Mouse (Mus musculus) hindbrain, embryonic 10.5 days (tissue): Measurements from ENCODE around the gene Pcnx. TPM values are rescaled to one million over a fixed set of nuclear protein-coding genes. Genes with fewer than 3 reads are reported as not detected.

ENCODE experiments used
- DNase-seq: peaks from one replicate; pipeline ENCODE4 v3.0.0-alpha.2; 2017; ENCODE audit warnings: low spot score
- H3K27ac ChIP-seq: fragments of 300-500 bp; sonication (generic); 2 replicates; pipeline ENCODE4 v1.5.1; 2016; ENCODE audit warnings: mild to moderate bottlenecking, moderate library complexity
- H3K27me3 ChIP-seq: fragments of 300-500 bp; sonication (generic); 2 replicates; pipeline ENCODE4 v1.6.1; 2016; ENCODE audit warnings: mild to moderate bottlenecking; ENCODE audit not compliant: poor library complexity, insufficient read depth, severe bottlenecking
- H3K36me3 ChIP-seq: fragments of 300-500 bp; sonication (generic); 2 replicates; pipeline ENCODE4 v1.6.1; 2016; ENCODE audit warnings: mild to moderate bottlenecking, moderate library complexity
- H3K4me1 ChIP-seq: fragments of 300-500 bp; sonication (generic); replicated peaks from 2 replicates; pipeline ENCODE4 v1.6.1; 2016; ENCODE audit warnings: mild to moderate bottlenecking
- H3K4me3 ChIP-seq: fragments of 300-500 bp; sonication (generic); 2 replicates; pipeline ENCODE4 v1.5.1; 2016; ENCODE audit warnings: mild to moderate bottlenecking, moderate library complexity
- H3K9me3 ChIP-seq: fragments of 300-500 bp; sonication (generic); 2 replicates; pipeline ENCODE4 v1.6.1; 2016; ENCODE audit warnings: mild to moderate bottlenecking, moderate library complexity
- WGBS: fragments of 180-500 bp; shearing (Covaris S2); methylation state at CpG from one replicate; pipeline ENCODE4 v1.1.7; 2016; 5-methylcytosine and 5-hydroxymethylcytosine counted together
- polyA plus RNA-seq: library from polyadenylated mRNA; unstranded; fragments of >200 nt; fragmentation: Nextera tagmentation; extraction: Ambion mirVana; gene quantifications from 2 replicates; pipeline ENCODE4 v1.2.1, GENCODE M21; 2016

Gene Pcnx
- polyA plus RNA-seq, 1 experiment from 2014 or later, result 8.9 TPM

GRCm38 (mm10) chr12:81943331-81944062 is 83.7 kb downstream of the Pcnx start:
- peaks cover 11% of the 10 kb centered on the region for H3K36me3 ChIP-seq
- H3K4me3 ChIP-seq, result no peak overlapping the region
- no peak for DNase-seq
- 87% methylated on average over 12 of the region's 12 CpGs for WGBS
- H3K27ac ChIP-seq, result no peak overlapping the region
- no peaks in the 10 kb centered on the region for H3K27me3 ChIP-seq
- H3K4me1 ChIP-seq, result no peaks in the 10 kb centered on the region
- no peaks in the 10 kb centered on the region for H3K9me3 ChIP-seq

- Histone ChIP-seq H3K4me1 (no peaks in the 10 kb centered on the region), H3K4me3 (no peak overlapping the region), H3K9me3 (no peaks in the 10 kb centered on the region), H3K36me3 (peaks cover 47% of the 10 kb centered on the region), H3K27ac (no peak overlapping the region), H3K27me3 (no peaks in the 10 kb centered on the region)
- WGBS, result 95% methylated on average over 6 of the region's 6 CpGs
- no peak for DNase-seq
Measured at GRCm38 (mm10) chr12:81949026-81949425, 89.2 kb downstream of the Pcnx start.

- H3K9me3 ChIP-seq, result no peaks in the 10 kb centered on the region
- no peaks in the 10 kb centered on the region for H3K27me3 ChIP-seq
- no peaks in the 10 kb centered on the region for H3K4me1 ChIP-seq
- peaks cover 54% of the 10 kb centered on the region for H3K36me3 ChIP-seq
- WGBS, result 87% methylated on average over 2 of the region's 2 CpGs
- DNase-seq, result no peak
- H3K4me3 ChIP-seq, result no peak overlapping the region
- no peak overlapping the region for H3K27ac ChIP-seq
Measured at GRCm38 (mm10) chr12:81950016-81950415, 90.2 kb downstream of the Pcnx start.

- no peak for DNase-seq
- H3K4me3 ChIP-seq, result no peak overlapping the region
- no peaks in the 10 kb centered on the region for H3K9me3 ChIP-seq
- H3K27ac ChIP-seq, result no peak overlapping the region
- H3K4me1 ChIP-seq, result no peaks in the 10 kb centered on the region
- WGBS, result 96% methylated on average over 4 of the region's 4 CpGs
- peaks cover 43% of the 10 kb centered on the region for H3K36me3 ChIP-seq
- no peaks in the 10 kb centered on the region for H3K27me3 ChIP-seq
Measured at GRCm38 (mm10) chr12:81958351-81958750, 98.5 kb downstream of the Pcnx start.

- Histone ChIP-seq H3K4me1 (no peaks in the 10 kb centered on the region), H3K9me3 (no peaks in the 10 kb centered on the region), H3K36me3 (peaks cover 65% of the 10 kb centered on the region), H3K27ac (no peak overlapping the region), H3K4me3 (no peak overlapping the region), H3K27me3 (no peaks in the 10 kb centered on the region)
- 91% methylated on average over 2 of the region's 2 CpGs for WGBS
- no peak for DNase-seq
Measured at GRCm38 (mm10) chr12:81965416-81965815, 105.6 kb downstream of the Pcnx start.

- H3K4me1 ChIP-seq, result no peaks in the 10 kb centered on the region
- peaks cover 87% of the 10 kb centered on the region for H3K36me3 ChIP-seq
- no peak for DNase-seq
- no peaks in the 10 kb centered on the region for H3K27me3 ChIP-seq
- WGBS, result 91% methylated on average over 19 of the region's 19 CpGs
- H3K4me3 ChIP-seq, result no peak overlapping the region
- no peak overlapping the region for H3K27ac ChIP-seq
- H3K9me3 ChIP-seq, result no peaks in the 10 kb centered on the region
Measured at GRCm38 (mm10) chr12:81971042-81971883, 111.4 kb downstream of the Pcnx start.

GRCm38 (mm10) chr12:81971884-81972362 is 112.1 kb downstream of the Pcnx start:
- Histone ChIP-seq H3K4me1 (no peaks in the 10 kb centered on the region), H3K9me3 (no peaks in the 10 kb centered on the region), H3K4me3 (no peak overlapping the region), H3K27ac (no peak overlapping the region), H3K27me3 (no peaks in the 10 kb centered on the region), H3K36me3 (peaks cover 88% of the 10 kb centered on the region)
- WGBS, result 83% methylated on average over 8 of the region's 8 CpGs
- no peak for DNase-seq

- H3K9me3 ChIP-seq, result no peaks in the 10 kb centered on the region
- H3K4me3 ChIP-seq, result no peak overlapping the region
- DNase-seq, result no peak
- H3K36me3 ChIP-seq, result peaks cover 86% of the 10 kb centered on the region
- no peak overlapping the region for H3K27ac ChIP-seq
- no peaks in the 10 kb centered on the region for H3K27me3 ChIP-seq
- no peaks in the 10 kb centered on the region for H3K4me1 ChIP-seq
- 73% methylated on average over 2 of the region's 2 CpGs for WGBS
Measured at GRCm38 (mm10) chr12:81974806-81975205, 115.0 kb downstream of the Pcnx start.

- peaks cover 89% of the 10 kb centered on the region for H3K36me3 ChIP-seq
Measured at GRCm38 (mm10) chr12:81977346-81977745, 117.5 kb downstream of the Pcnx start.

GRCm38 (mm10) chr12:81979312-81979711 is 119.5 kb downstream of the Pcnx start:
- Histone ChIP-seq H3K27ac (no peak overlapping the region), H3K27me3 (no peaks in the 10 kb centered on the region), H3K36me3 (peaks cover 93% of the 10 kb centered on the region), H3K4me3 (no peak overlapping the region), H3K9me3 (no peaks in the 10 kb centered on the region), H3K4me1 (no peaks in the 10 kb centered on the region)
- 93% methylated on average over 2 of the region's 2 CpGs for WGBS
- DNase-seq, result no peak

More at GRCm38 (mm10) chr12:81977346-81977745, 117.5 kb downstream of the Pcnx start:
- H3K4me3 ChIP-seq, result no peak overlapping the region
- H3K9me3 ChIP-seq, result no peaks in the 10 kb centered on the region
- H3K27ac ChIP-seq, result no peak overlapping the region
- DNase-seq, result no peak
- H3K4me1 ChIP-seq, result no peaks in the 10 kb centered on the region
- H3K27me3 ChIP-seq, result no peaks in the 10 kb centered on the region
- 80% methylated on average over 4 of the region's 4 CpGs for WGBS

GRCm38 (mm10) chr12:81992106-81992505 is 132.3 kb downstream of the Pcnx start:
- Histone ChIP-seq H3K9me3 (no peaks in the 10 kb centered on the region), H3K27ac (no peak overlapping the region), H3K4me3 (no peak overlapping the region), H3K27me3 (no peaks in the 10 kb centered on the region), H3K4me1 (no peaks in the 10 kb centered on the region), H3K36me3 (peaks cover 89% of the 10 kb centered on the region)
- 88% methylated on average over 4 of the region's 4 CpGs for WGBS
- no peak for DNase-seq

- Histone ChIP-seq H3K4me1 (no peaks in the 10 kb centered on the region), H3K9me3 (no peaks in the 10 kb centered on the region), H3K36me3 (peaks cover 88% of the 10 kb centered on the region), H3K27ac (no peak overlapping the region), H3K27me3 (no peaks in the 10 kb centered on the region), H3K4me3 (no peak overlapping the region)
- 88% methylated on average over 6 of the region's 6 CpGs for WGBS
- no peak for DNase-seq
Measured at GRCm38 (mm10) chr12:81992996-81993395, 133.2 kb downstream of the Pcnx start.
